Mouse (Mus musculus) brain, embryonic 14.5 days (tissue): ENCODE data around the gene Nrbf2. TPM values are rescaled to one million over a fixed set of nuclear protein-coding genes. Genes with fewer than 3 reads are reported as not detected.

Experiments
- DNase-seq: peaks from one replicate; pipeline ENCODE4 v3.0.0-alpha.2; 2011; ENCODE audit warnings: low read depth
- CTCF ChIP-seq: fragments of 200-500 bp; IDR thresholded peaks from 2 replicates; pipeline ENCODE4 v1.5.1; 2012; ENCODE audit warnings: inconsistent platforms, mild to moderate bottlenecking, moderate library complexity, borderline replicate concordance; ENCODE audit not compliant: insufficient read depth, insufficient read length; ENCODE audit errors: extremely low read depth
- POLR2A ChIP-seq: fragments of 200-500 bp; IDR thresholded peaks from 2 replicates; pipeline ENCODE4 v1.6.1; 2012; ENCODE audit warnings: mild to moderate bottlenecking, inconsistent platforms, borderline replicate concordance; ENCODE audit not compliant: poor library complexity, insufficient read depth, insufficient read length, severe bottlenecking; ENCODE audit errors: extremely low read depth
- polyA plus RNA-seq: library from polyadenylated mRNA; depleted of rRNA; stranded (reverse); fragments of >200 nt; gene quantifications from 2 replicates; pipeline ENCODE4 v1.2.3, GENCODE M21; 2012

Nrbf2 gene
- polyA plus RNA-seq, 1 experiment, result 18.3 TPM

- TF ChIP-seq POLR2A, result no peak
- TF ChIP-seq CTCF, result no peak
- no peak for DNase-seq
Measured at GRCm38 (mm10) chr10:67290622-67291021, 5.5 kb upstream of the Nrbf2 start.

GRCm38 (mm10) chr10:67287877-67288276 is 2.8 kb upstream of the Nrbf2 start:
- peak; percentile 62 for DNase-seq
- TF ChIP-seq CTCF (no peak), POLR2A (no peak)

GRCm38 (mm10) chr10:67284761-67285175 is 337 bp downstream of the Nrbf2 start:
- no peak; the same call in 1 of the 2 replicates for TF ChIP-seq POLR2A
- no peak for TF ChIP-seq CTCF

DNA sequence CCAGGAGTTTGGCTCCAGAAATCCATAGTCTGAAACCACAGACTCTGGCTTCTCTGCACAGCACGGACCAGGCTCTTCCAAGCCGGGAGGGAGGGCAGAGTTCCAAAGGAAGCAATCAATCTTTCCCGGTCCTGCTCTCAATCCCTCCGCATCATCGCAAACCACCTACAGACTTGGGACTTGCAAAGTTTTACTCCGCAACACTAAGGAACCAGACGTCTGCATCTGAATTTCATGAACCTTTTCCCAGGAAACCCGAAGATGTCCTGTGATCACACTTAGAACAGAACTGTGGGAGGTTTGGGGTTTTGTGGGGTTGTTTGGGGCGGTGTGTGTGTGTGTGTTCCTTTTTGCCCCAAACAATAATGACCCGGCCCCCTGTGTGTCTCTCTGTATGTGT is 794 bp downstream of the Nrbf2 start:
- DNase-seq, result peak; percentile 33
- no peak for TF ChIP-seq POLR2A
- TF ChIP-seq CTCF, result no peak

More at GRCm38 (mm10) chr10:67284761-67285175, 337 bp downstream of the Nrbf2 start:
- no peak for DNase-seq

- no peak for TF ChIP-seq POLR2A
- TF ChIP-seq CTCF, result no peak
- DNase-seq, result no peak
Measured at GRCm38 (mm10) chr10:67283516-67283915, 1.6 kb downstream of the Nrbf2 start.

GRCm38 (mm10) chr10:67282531-67282930 is 2.6 kb downstream of the Nrbf2 start:
- TF ChIP-seq POLR2A (no peak), CTCF (no peak)
- no peak for DNase-seq

DNA sequence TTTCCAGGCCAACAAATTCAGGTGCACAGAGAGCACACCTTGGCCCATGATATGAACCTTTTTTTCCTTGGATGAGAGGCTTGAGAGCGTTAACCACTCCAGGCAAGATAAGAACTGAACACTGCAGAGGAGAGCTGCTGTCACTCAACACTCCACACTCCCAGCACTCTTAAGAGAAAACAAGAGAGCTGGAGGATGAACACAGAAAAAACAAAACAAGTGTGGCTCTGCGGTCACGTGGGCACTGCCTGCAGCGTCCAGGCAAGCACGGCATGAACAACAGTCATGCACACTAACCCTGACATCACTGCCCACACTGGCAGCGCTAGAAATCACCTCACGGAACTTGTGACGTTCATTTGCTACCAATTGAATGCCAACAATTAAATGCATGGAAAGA is 3.3 kb downstream of the Nrbf2 start:
- TF ChIP-seq CTCF, result no peak
- TF ChIP-seq POLR2A, result no peak
- DNase-seq, result no peak

DNA sequence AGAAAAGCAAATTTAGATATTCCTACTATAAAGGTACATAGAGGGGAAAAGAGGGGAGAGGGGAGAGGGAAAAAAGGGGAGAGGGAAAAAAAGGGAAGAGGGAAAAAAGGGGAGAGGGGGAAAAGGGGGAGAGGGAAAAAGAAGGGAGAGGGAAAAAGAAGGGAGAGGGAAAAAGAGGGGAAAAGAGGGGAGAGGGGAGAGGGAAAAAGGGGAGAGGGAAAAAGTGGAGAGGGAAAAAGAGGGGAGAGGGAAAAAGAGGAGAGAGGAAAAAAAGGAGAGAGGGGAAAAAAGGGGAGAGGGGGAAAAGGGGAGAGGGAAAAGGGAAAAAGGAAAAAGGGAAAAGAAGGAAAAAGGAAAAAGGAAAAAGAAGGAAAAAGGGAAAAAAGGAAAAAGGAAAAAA is 9.2 kb downstream of the Nrbf2 start:
- no peak for DNase-seq
- TF ChIP-seq CTCF (no peak), POLR2A (no peak)

DNA sequence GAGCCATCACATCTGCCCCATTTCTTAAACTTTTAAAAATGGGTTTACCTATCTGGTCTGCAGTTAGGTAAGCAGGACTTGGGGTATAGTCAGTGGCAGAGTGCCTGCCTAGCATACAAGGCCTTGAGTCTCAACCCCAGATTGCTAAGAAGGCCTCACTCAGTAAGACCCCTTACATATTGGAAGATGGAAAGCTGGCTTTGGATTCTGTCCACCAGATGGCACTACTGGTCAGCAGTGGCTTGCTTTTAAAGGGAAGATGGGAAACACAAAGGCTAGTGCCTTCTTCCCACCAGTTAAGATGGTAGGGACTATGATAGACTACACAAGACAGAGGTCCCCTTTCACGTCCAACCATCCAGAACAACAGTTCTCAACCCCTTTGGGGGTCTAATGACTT is 20.3 kb downstream of the Nrbf2 start:
- peak; percentile 70 for DNase-seq
- peak; percentile 64; the same call in 1 of the 2 replicates for TF ChIP-seq CTCF
- no peak for TF ChIP-seq POLR2A

GRCm38 (mm10) chr10:67253115-67253514 is 32.0 kb downstream of the Nrbf2 start:
- no peak for TF ChIP-seq CTCF
- TF ChIP-seq POLR2A, result no peak
- DNase-seq, result no peak

- no peak for DNase-seq
Measured at GRCm38 (mm10) chr10:67252353-67252752, 32.8 kb downstream of the Nrbf2 start.

DNA sequence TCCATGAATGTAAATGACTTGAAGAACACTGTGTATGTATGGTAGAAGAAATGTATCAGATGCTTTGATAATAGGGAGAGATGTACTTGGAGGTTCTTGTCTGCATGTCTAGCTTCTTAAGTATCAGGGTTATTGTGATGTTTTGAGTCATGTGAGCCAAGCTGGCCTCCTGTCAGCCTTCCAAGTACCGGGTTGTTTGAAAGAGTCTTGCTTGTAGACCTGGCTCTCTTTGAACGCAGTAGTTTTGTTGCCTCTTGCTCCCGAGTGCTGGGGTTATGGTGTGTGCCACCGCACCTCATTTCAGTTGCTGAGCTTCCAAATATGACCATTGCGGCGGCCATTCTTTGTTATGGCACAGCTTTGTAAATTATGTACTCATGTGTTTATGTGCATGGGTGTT is 34.3 kb downstream of the Nrbf2 start:
- no peak for TF ChIP-seq CTCF
- no peak for TF ChIP-seq POLR2A

More at GRCm38 (mm10) chr10:67252353-67252752, 32.8 kb downstream of the Nrbf2 start:
- TF ChIP-seq CTCF, result no peak
- TF ChIP-seq POLR2A, result no peak

GRCm38 (mm10) chr10:67249486-67249885 is 35.6 kb downstream of the Nrbf2 start:
- DNase-seq, result no peak
- no peak for TF ChIP-seq CTCF
- TF ChIP-seq POLR2A, result no peak

More for the DNA sequence above, 34.3 kb downstream of the Nrbf2 start:
- DNase-seq, result peak; percentile 11

DNA sequence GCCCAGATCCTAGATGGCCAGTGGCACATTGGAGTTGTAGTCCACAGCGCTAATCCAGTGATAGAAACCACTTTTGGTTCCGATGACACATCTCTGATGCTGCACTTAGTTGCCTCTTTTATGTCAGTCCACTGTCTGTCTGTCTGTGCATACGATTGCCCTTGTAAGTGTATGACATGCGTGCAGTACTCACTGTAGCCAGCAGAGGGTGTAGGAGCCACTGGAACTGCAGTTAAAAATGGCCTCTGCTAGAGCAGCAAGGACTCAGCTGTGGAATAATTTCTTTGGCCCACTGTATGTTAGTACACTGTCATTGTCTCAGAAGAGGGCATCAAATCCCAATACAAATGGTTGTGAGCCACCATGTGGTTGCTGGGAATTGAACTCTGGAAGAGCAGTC is 38.0 kb downstream of the Nrbf2 start:
- peak; percentile 31 for DNase-seq

More for the DNA sequence above, 38.0 kb downstream of the Nrbf2 start:
- TF ChIP-seq CTCF, result peak; percentile 54; the same call in 1 of the 2 replicates
- TF ChIP-seq POLR2A, result no peak
